Mouse (Mus musculus) ES-Bruce4 (cell line): ENCODE results near the gene Umodl1. TPM values are rescaled to one million over a fixed set of nuclear protein-coding genes. Genes with fewer than 3 reads are reported as not detected.

Source experiments
- H3K27ac ChIP-seq: 2 replicates; pipeline ENCODE4 v1.5.1; 2012; ENCODE audit warnings: low read length, inconsistent platforms; ENCODE audit not compliant: insufficient read depth
- H3K27me3 ChIP-seq: 2 replicates; pipeline ENCODE4 v1.6.1; 2012; ENCODE audit warnings: mild to moderate bottlenecking, low read length, inconsistent platforms; ENCODE audit not compliant: control insufficient read depth, poor library complexity, insufficient read depth, severe bottlenecking
- H3K36me3 ChIP-seq: 2 replicates; pipeline ENCODE4 v1.6.1; 2012; ENCODE audit warnings: inconsistent platforms, mild to moderate bottlenecking, low read length, moderate library complexity; ENCODE audit not compliant: control insufficient read depth, poor library complexity, insufficient read depth, severe bottlenecking
- H3K4me1 ChIP-seq: one replicate; pipeline ENCODE4 v1.8.1; 2011; ENCODE audit warnings: low read length; ENCODE audit not compliant: control insufficient read depth, insufficient read depth
- H3K4me3 ChIP-seq: 2 replicates; pipeline ENCODE4 v1.5.1; 2011; ENCODE audit warnings: low read depth, mild to moderate bottlenecking, low read length
- H3K9ac ChIP-seq: 2 replicates; pipeline ENCODE4 v1.6.1; 2012; ENCODE audit warnings: low read depth, mild to moderate bottlenecking, inconsistent platforms; ENCODE audit not compliant: poor library complexity, severe bottlenecking
- H3K9me3 ChIP-seq: replicated peaks from 2 replicates; pipeline ENCODE4 v1.6.1; 2012; ENCODE audit warnings: mild to moderate bottlenecking, low read length, inconsistent platforms; ENCODE audit not compliant: control insufficient read depth, poor library complexity, insufficient read depth, severe bottlenecking
- CTCF ChIP-seq: IDR thresholded peaks from one replicate; pipeline ENCODE4 v1.8.1; 2011; ENCODE audit warnings: low read depth, low read length
- EP300 ChIP-seq: IDR thresholded peaks from 2 replicates; pipeline ENCODE4 v1.6.1; 2011; ENCODE audit warnings: low read depth, low read length; ENCODE audit not compliant: insufficient read depth
- POLR2A ChIP-seq: IDR thresholded peaks from one replicate; pipeline ENCODE4 v1.8.1; 2011; ENCODE audit warnings: low read length; ENCODE audit not compliant: insufficient read depth
- polyA plus RNA-seq: library from polyadenylated mRNA; stranded (reverse); fragments of >200 nt; gene quantifications from 2 replicates; pipeline ENCODE4 v1.2.4, GENCODE M21; 2011; ENCODE audit warnings: low read depth; ENCODE audit not compliant: missing spikeins, insufficient read depth, insufficient read length

Umodl1 gene
- polyA plus RNA-seq, 1 experiment: not detected

DNA sequence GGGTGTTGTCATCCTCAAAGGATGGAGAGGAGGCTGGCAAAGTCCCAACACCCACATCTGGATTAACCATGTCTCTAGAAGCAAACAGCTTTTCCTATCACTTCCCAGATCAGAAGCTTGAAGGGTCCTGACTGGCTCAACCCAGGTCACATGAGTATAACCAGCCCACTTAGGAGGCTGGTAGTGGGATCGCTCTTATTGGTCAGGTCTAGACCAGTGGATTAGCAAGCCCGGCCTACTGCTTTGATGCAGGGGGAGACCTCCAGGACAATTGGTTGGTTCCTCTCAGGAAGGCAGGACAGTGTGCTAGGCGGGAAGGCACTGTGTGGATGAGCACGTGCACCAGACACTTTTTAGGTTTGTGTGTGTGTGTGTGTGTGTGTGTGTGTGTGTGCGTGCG lies 72.5 kb downstream of the Umodl1 start:
- Histone ChIP-seq H3K27me3 (no peaks in the 10 kb centered on the region), H3K36me3 (no peaks in the 10 kb centered on the region), H3K27ac (no peak overlapping the region), H3K4me3 (no peak overlapping the region), H3K9ac (no peak overlapping the region), H3K4me1 (peaks cover 2% of the 10 kb centered on the region), H3K9me3 (no peaks in the 10 kb centered on the region)
- TF ChIP-seq POLR2A (no peak), EP300 (no peak), CTCF (no peak)

DNA sequence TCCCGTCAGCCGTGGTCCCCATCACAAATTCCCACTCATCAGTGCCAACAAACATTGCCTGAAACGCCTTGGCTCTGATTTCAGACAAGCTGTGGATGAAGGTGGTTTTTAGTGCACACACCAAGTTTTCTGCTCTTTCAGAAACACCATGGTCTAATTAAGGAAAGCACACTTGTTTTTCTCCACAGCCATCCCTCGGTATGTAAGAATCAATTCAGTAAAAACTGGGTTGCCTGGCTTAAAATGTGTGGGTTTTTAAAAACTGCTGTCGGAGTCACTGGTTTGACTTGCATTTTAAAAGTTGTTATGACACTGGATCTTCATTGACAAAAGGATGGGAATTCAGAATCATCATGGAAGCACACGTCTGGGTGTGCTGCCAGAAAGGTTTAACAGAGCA lies 73.3 kb downstream of the Umodl1 start:
- H3K36me3 ChIP-seq: no peaks in the 10 kb centered on the region
- no peaks in the 10 kb centered on the region for H3K27me3 ChIP-seq
- H3K4me3 ChIP-seq: no peak overlapping the region
- H3K4me1 ChIP-seq: peaks cover 2% of the 10 kb centered on the region
- TF ChIP-seq POLR2A (no peak), CTCF (no peak), EP300 (no peak)
- no peak overlapping the region for H3K27ac ChIP-seq
- H3K9me3 ChIP-seq: no peaks in the 10 kb centered on the region
- no peak overlapping the region for H3K9ac ChIP-seq

DNA sequence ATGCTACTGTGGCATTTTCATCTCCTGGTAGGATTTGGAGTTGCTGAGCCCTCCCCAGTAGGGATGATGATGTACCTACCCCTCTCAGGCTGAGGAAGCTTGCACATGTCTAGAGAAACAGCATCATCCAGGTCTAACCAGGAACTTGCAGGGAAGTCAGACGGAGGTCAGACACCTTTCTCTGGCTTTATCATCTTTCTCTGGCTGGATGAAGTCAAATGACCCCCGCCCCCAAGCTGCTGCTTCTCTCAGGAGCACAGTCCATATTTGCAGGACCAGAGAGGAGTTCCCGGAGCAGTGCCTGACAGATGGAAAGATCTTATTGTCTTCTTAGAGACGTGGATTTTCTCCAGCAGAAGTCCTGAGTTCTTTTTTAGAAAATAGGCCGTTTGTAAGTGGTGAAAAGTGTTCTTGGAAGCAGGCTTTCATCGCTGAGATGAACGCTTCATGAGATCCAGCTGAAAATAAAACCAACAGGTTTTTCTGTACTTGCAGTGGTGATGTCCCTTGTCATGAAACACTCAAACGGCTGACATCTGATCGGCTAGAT lies 74.5 kb downstream of the Umodl1 start:
- Histone ChIP-seq H3K9ac (no peak overlapping the region), H3K27me3 (no peaks in the 10 kb centered on the region), H3K4me3 (no peak overlapping the region), H3K4me1 (peaks cover 4% of the 10 kb centered on the region), H3K27ac (no peak overlapping the region), H3K9me3 (no peaks in the 10 kb centered on the region), H3K36me3 (no peaks in the 10 kb centered on the region)
- TF ChIP-seq CTCF (no peak), EP300 (no peak), POLR2A (no peak)

DNA sequence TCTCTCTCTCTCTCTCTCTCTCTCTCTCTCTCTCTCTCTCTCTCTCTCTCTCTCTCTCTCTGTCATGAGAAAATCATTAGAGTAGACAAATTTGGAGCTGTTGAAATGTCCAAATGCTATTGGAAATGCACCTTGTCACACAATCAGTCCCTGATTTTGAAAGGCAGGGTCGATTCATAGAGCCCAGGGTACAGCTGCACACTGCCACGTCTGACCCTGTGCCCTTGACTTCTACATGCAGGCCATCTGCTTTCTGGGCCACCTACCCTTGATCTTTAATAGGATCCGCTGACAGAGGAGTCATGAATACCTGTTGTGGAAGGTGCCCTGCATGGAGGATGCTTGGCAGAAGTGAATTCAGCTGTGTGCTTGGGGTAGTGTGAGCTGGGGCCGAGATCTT lies 75.0 kb downstream of the Umodl1 start:
- Histone ChIP-seq H3K27ac (no peak overlapping the region), H3K4me1 (peaks cover 7% of the 10 kb centered on the region), H3K36me3 (no peaks in the 10 kb centered on the region), H3K9ac (no peak overlapping the region), H3K9me3 (no peaks in the 10 kb centered on the region), H3K27me3 (no peaks in the 10 kb centered on the region), H3K4me3 (no peak overlapping the region)
- TF ChIP-seq EP300 (no peak), CTCF (no peak), POLR2A (no peak)

DNA sequence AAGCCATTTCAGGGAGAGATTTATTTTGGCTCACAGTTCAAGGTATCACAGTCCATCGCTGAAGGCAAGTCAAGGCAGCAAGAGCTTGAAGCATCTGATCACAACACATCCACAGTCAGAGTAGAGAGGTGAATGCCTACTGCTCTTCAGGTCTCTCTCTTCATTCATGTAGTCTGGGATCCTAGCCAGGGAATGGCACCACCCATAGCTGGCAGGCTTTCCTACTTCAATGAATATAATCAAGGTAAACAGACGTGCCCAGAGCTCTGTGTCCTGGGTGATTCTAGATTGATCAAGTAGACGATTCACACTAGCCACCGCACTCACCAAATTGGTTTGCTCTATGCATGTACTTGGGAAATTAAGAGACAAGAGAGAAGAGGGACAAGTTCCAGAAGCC lies 77.9 kb downstream of the Umodl1 start:
- no peak for TF ChIP-seq EP300
- Histone ChIP-seq H3K9ac (no peak overlapping the region), H3K4me3 (no peak overlapping the region), H3K9me3 (no peaks in the 10 kb centered on the region), H3K27me3 (no peaks in the 10 kb centered on the region), H3K4me1 (peaks cover 7% of the 10 kb centered on the region), H3K27ac (no peak overlapping the region), H3K36me3 (no peaks in the 10 kb centered on the region)

DNA sequence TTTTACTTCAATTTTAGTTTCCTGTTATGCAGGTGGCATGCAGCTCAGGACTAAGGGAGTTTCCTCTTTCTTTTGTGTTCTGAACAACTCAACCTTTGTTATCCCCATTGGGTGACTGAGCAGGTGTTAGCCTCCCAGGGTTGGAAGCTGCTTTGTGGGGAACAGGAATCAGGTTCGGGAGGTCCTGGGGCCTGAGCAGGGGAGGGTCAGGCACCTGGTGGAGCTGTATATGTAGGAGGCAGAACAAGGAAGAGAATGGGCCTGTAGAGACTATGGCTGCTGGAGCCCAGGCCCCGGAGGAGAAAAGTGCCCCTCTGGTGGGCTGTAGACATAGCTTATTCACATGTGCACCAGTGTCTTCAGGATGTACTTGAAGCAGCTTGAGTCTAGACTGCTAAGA lies 78.8 kb downstream of the Umodl1 start:
- no peaks in the 10 kb centered on the region for H3K9me3 ChIP-seq
- H3K9ac ChIP-seq: no peak overlapping the region
- peaks cover 6% of the 10 kb centered on the region for H3K4me1 ChIP-seq
- no peak overlapping the region for H3K4me3 ChIP-seq
- no peak for TF ChIP-seq POLR2A
- TF ChIP-seq EP300: peak; percentile 85
- no peaks in the 10 kb centered on the region for H3K27me3 ChIP-seq
- H3K36me3 ChIP-seq: no peaks in the 10 kb centered on the region
- peak overlapping the region; percentile 53; the same call in 1 of the 2 replicates for H3K27ac ChIP-seq
